Mouse (Mus musculus) bone marrow macrophage, adult 2 months (primary cell): ENCODE data around the gene Gcn1l1.

ENCODE experiments used
- CTCF ChIP-seq: IDR thresholded peaks from 2 replicates; pipeline ENCODE4 v1.5.1; 2012; ENCODE audit warnings: low read depth, mild to moderate bottlenecking, low read length, moderate library complexity
- POLR2A ChIP-seq: IDR thresholded peaks from 2 replicates; pipeline ENCODE4 v1.6.1; 2012; ENCODE audit warnings: mild to moderate bottlenecking, low read depth, low read length, borderline replicate concordance

GRCm38 (mm10) chr5:115521553-115522461 lies 43.2 kb upstream of the Gcn1l1 start:
- no peak for TF ChIP-seq POLR2A
- TF ChIP-seq CTCF: no peak
